Mouse (Mus musculus) heart, embryonic 10.5 days (tissue): ENCODE data around the gene Ccdc186. TPM values are rescaled to one million over a fixed set of nuclear protein-coding genes. Genes with fewer than 3 reads are reported as not detected.

ENCODE experiments used
- DNase-seq: peaks from one replicate; pipeline ENCODE4 v3.0.0-alpha.2; 2017; ENCODE audit warnings: low spot score
- H3K27ac ChIP-seq: fragments of 300-500 bp; sonication (generic); 2 replicates; pipeline ENCODE4 v1.5.1; 2016; ENCODE audit warnings: mild to moderate bottlenecking
- H3K27me3 ChIP-seq: fragments of 300-500 bp; sonication (generic); 2 replicates; pipeline ENCODE4 v1.6.1; 2016; ENCODE audit warnings: mild to moderate bottlenecking; ENCODE audit not compliant: poor library complexity, insufficient read depth, severe bottlenecking
- H3K36me3 ChIP-seq: fragments of 300-500 bp; sonication (generic); 2 replicates; pipeline ENCODE4 v1.6.1; 2016; ENCODE audit warnings: mild to moderate bottlenecking, moderate library complexity
- H3K4me1 ChIP-seq: fragments of 300-500 bp; sonication (generic); 2 replicates; pipeline ENCODE4 v1.6.1; 2016; ENCODE audit warnings: mild to moderate bottlenecking
- H3K4me3 ChIP-seq: fragments of 300-500 bp; sonication (generic); 2 replicates; pipeline ENCODE4 v1.5.1; 2016; ENCODE audit warnings: mild to moderate bottlenecking, moderate library complexity
- H3K9me3 ChIP-seq: fragments of 300-500 bp; sonication (generic); 2 replicates; pipeline ENCODE4 v1.6.1; 2016; ENCODE audit warnings: mild to moderate bottlenecking, moderate library complexity
- WGBS: fragments of 180-500 bp; shearing (Covaris S2); methylation state at CpG from one replicate; pipeline ENCODE4 v1.1.7; 2016; 5-methylcytosine and 5-hydroxymethylcytosine counted together
- polyA plus RNA-seq: library from polyadenylated mRNA; unstranded; fragments of >200 nt; fragmentation: Nextera tagmentation; extraction: Ambion mirVana; gene quantifications from 2 replicates; pipeline ENCODE4 v1.2.1, GENCODE M21; 2016

Gene Ccdc186
- 14.7 and 15.2 TPM in 2 replicates for polyA plus RNA-seq

- Histone ChIP-seq H3K27ac (peak within 1 kb of the TSS; percentile 94), H3K36me3 (no peaks in the 10 kb centered on the region), H3K9me3 (no peaks in the 10 kb centered on the region), H3K4me1 (peaks cover 46% of the 10 kb centered on the region), H3K4me3 (peak within 1 kb of the TSS; percentile 92), H3K27me3 (peaks cover 23% of the 10 kb centered on the region)
- WGBS, result under 1% methylated on average over 79 of the region's 79 CpGs
- peak; percentile 98 for DNase-seq
Measured at GRCm38 (mm10) chr19:56821798-56822447, at the start of gene Ccdc186. Gene Ccdc186, minus strand, starts transcription at chr19:56822190.

DNA sequence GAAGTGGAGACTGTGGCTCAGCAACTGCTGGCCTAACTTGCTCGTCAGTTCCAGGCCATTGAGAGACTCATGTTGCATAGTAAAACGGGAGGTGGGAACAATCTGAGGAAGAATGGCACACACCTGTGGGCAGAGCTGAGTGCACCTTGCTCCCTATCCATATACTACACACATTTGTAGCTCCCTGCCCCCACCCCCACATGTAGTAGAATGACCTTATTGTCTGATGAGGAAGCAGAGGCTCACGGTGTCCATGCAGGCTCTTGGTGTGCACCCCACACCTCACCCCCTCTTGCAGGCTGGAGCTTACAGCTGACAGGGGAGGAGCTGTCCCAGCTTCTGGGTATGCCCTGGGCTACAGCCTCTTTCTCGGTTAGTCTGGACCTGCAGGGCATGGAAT, 45.7 kb upstream of the Ccdc186 start:
- H3K9me3 ChIP-seq, result no peaks in the 10 kb centered on the region
- H3K36me3 ChIP-seq, result no peaks in the 10 kb centered on the region
- H3K27me3 ChIP-seq, result peaks cover 36% of the 10 kb centered on the region
- peaks cover 12% of the 10 kb centered on the region for H3K4me1 ChIP-seq
- no peak overlapping the region for H3K4me3 ChIP-seq
- WGBS, result 68% methylated on average over 4 of the region's 4 CpGs
- DNase-seq, result no peak
- H3K27ac ChIP-seq, result no peak overlapping the region

DNA sequence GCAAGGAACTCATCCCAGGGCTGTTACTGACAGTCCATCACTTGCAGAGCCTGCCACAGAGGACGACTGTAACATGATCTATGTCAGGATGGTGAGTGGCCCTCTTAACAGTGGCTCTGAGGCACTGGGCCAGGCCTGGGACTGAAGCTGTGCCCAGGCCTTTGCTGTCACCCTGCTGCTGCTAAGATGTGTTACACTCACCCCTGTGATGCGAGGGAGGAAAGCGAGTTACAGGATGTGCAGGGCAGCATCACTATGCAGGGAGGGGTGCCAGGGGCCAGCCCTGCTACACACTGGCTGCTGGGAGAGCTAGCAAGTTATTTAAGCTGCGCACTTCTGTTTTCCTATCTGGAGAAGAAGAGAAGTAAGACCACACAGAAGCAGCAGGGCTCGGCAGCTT, 34.5 kb upstream of the Ccdc186 start:
- no peaks in the 10 kb centered on the region for H3K9me3 ChIP-seq
- H3K27me3 ChIP-seq, result no peaks in the 10 kb centered on the region
- no peak overlapping the region for H3K4me3 ChIP-seq
- DNase-seq, result no peak
- H3K36me3 ChIP-seq, result no peaks in the 10 kb centered on the region
- peak overlapping the region; percentile 59 for H3K27ac ChIP-seq
- peaks cover 18% of the 10 kb centered on the region for H3K4me1 ChIP-seq
- WGBS, result 25% methylated on average over 5 of the region's 5 CpGs

GRCm38 (mm10) chr19:56852590-56852989, 30.6 kb upstream of the Ccdc186 start:
- no peak for DNase-seq
- Histone ChIP-seq H3K27me3 (no peaks in the 10 kb centered on the region), H3K4me3 (no peak overlapping the region), H3K4me1 (peaks cover 21% of the 10 kb centered on the region), H3K9me3 (no peaks in the 10 kb centered on the region), H3K36me3 (no peaks in the 10 kb centered on the region), H3K27ac (no peak overlapping the region)

- H3K4me1 ChIP-seq, result no peaks in the 10 kb centered on the region
- WGBS, result 88% methylated on average over 12 of the region's 12 CpGs
Measured at GRCm38 (mm10) chr19:56842974-56843373, 21.0 kb upstream of the Ccdc186 start.

DNA sequence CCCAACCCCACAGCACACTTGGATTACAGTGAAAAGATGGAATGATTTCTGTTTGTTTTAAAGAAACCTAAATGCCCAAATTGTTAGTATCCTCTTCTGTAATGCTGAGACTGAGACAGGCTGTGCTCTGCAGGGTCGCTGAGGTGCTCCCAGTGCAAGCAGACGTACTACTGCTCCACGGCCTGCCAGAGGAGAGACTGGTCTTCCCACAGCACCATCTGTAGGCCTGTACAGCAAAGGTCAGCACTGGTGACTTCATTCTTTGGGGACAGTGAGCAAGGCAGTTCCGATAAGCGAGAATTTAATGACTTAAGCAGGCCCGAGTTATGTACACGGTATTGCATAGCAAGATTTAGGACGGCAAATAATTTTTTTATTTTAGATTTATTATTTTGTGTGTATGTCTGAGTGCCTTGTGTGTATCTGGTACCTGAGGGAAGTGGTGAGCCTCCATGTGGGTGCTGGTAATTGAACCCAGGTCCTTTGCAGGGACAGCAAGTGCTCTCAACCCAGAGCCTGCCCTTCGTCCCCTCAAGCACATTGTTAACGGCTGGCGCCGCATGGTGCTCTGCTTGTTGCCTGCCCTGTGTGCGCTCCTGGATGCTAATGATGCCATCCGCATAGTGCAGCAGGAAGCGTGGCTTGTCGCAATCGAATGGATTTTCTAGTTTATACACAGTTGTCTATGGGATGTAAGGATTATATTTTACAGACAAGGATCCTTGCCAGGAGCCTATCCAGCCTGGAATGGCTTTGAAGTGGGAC, 17.1 kb upstream of the Ccdc186 start:
- DNase-seq, result no peak
- Histone ChIP-seq H3K27me3 (no peaks in the 10 kb centered on the region), H3K4me3 (no peak overlapping the region), H3K9me3 (no peaks in the 10 kb centered on the region), H3K27ac (no peak overlapping the region), H3K36me3 (no peaks in the 10 kb centered on the region), H3K4me1 (0 out of 2 replicates have a peak, but pooled peaks cover 3% of the 10 kb centered on the region)
- 78% methylated on average over 17 of the region's 17 CpGs for WGBS

More at GRCm38 (mm10) chr19:56842974-56843373, 21.0 kb upstream of the Ccdc186 start:
- H3K27me3 ChIP-seq, result no peaks in the 10 kb centered on the region
- no peaks in the 10 kb centered on the region for H3K9me3 ChIP-seq
- no peaks in the 10 kb centered on the region for H3K36me3 ChIP-seq
- no peak overlapping the region for H3K4me3 ChIP-seq
- no peak for DNase-seq
- H3K27ac ChIP-seq, result no peak overlapping the region

GRCm38 (mm10) chr19:56835340-56835739, 13.3 kb upstream of the Ccdc186 start:
- Histone ChIP-seq H3K9me3 (no peaks in the 10 kb centered on the region), H3K4me1 (0 out of 2 replicates have a peak, but pooled peaks cover 3% of the 10 kb centered on the region), H3K27ac (no peak overlapping the region), H3K36me3 (no peaks in the 10 kb centered on the region), H3K27me3 (no peaks in the 10 kb centered on the region), H3K4me3 (no peak overlapping the region)
- 83% methylated on average over 9 of the region's 9 CpGs for WGBS
- DNase-seq, result no peak

DNA sequence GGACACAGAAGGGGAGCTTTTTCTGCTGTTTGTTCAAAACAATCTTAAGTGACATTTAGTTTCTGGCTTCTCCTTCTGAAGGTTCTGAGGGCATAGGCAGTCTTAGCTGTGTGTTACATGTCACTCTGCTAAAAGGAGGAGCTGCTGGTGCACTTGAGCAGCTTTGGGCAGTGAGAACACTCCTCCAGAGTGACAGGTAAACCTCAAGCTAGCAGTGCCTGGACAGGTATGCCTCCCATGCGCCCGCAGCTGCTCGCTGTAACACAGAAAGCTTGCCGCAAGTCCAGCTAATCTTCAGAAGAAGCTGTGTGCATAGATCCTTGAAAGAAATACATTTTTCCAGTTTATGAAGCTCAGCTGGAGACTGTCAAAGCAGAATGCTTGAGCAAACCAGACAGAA, 8.2 kb upstream of the Ccdc186 start:
- Histone ChIP-seq H3K27ac (no peak overlapping the region), H3K4me1 (peaks cover 6% of the 10 kb centered on the region), H3K27me3 (peaks cover 22% of the 10 kb centered on the region), H3K36me3 (no peaks in the 10 kb centered on the region), H3K4me3 (no peak overlapping the region), H3K9me3 (no peaks in the 10 kb centered on the region)
- WGBS, result 92% methylated on average over 4 of the region's 4 CpGs
- no peak for DNase-seq

GRCm38 (mm10) chr19:56829267-56829666, 7.3 kb upstream of the Ccdc186 start:
- no peak overlapping the region for H3K27ac ChIP-seq
- H3K4me3 ChIP-seq, result no peak overlapping the region
- WGBS, result 86% methylated on average over 9 of the region's 9 CpGs
- no peak for DNase-seq
- no peaks in the 10 kb centered on the region for H3K36me3 ChIP-seq
- H3K4me1 ChIP-seq, result peaks cover 6% of the 10 kb centered on the region
- peaks cover 31% of the 10 kb centered on the region for H3K27me3 ChIP-seq
- H3K9me3 ChIP-seq, result no peaks in the 10 kb centered on the region

DNA sequence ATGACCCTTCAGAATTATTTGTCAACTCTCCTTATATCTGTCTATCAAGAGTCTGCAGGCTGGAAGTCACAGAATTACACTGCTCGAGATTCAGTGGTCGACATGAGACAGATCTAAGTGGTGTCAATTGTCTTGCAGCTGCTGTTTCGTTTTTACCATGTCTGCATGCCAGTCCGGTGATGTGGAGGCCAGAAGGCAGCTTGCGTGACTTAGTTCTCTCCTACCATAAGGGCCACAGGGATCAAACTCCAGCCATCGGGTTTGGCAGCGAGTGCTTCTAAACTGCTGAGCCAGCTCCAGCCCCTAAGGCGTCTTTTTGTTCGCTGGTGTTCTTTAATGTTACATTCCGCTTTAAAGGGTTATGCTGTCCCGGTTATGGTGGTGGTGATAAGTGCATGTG, 6.3 kb upstream of the Ccdc186 start:
- H3K4me3 ChIP-seq, result no peak overlapping the region
- H3K4me1 ChIP-seq, result peaks cover 6% of the 10 kb centered on the region
- no peaks in the 10 kb centered on the region for H3K9me3 ChIP-seq
- WGBS, result 76% methylated on average over 11 of the region's 11 CpGs
- H3K27ac ChIP-seq, result no peak overlapping the region
- no peaks in the 10 kb centered on the region for H3K36me3 ChIP-seq
- peaks cover 31% of the 10 kb centered on the region for H3K27me3 ChIP-seq
- DNase-seq, result no peak

DNA sequence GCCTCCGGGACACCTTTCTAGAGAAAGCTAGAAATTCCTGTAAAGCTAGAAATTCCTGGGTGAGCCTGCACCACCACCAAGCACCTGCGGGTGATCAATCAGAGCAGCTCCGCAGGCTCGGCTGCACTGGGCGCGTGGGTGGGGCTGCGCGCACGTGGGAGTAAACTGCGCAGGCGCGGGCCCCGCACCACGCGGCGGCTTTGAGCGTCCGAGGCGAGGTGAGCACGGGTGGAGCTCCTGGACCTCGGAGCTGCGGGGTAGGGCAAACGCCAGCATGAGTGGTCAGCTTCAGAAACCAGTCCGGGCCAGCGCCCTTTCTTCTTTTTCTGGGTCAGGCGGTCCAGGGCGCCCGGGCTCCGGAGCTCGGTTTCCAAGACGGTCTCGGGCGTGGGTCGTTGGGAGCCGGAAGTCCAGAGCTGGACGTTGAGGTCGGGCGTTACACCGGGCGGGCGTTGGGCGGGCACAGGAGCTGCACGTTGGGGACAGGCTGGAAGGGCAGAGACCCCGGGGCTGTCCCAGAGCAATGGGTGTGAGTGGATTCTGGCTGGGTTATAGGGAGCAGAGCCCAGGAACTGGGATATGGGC, 4.1 kb upstream of the Ccdc186 start, which contains the start of gene Tdrd1:
Tdrd1 (plus strand) TSS at position 163 of the 585 bp plus-strand sequence.
- Histone ChIP-seq H3K9me3 (no peaks in the 10 kb centered on the region), H3K4me3 (peak within 1 kb of the TSS; percentile 45), H3K27ac (peak within 1 kb of the TSS; percentile 66), H3K36me3 (no peaks in the 10 kb centered on the region), H3K27me3 (peaks cover 31% of the 10 kb centered on the region), H3K4me1 (peaks cover 13% of the 10 kb centered on the region)
- WGBS, result 42% methylated on average over 44 of the region's 44 CpGs
- DNase-seq, result no peak

DNA sequence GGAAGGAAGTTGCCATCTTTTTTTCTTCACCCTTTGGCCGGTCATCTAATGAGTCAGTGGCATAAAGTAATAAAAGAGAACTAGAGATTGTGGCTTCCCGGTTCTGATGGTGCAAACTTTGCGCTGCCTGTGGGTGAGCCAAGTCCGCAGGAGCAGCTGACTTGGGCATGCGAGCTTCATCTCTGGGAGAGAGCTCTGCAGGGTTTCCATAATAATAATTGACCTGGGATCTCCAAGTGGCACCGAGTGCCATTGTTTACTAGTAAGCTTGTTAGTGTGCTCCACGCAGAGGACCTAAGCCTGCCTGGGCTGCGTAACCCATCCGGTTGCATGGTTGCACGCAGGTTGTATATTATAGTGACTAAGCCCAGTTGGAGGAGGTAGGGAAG, 452 bp upstream of the Ccdc186 start:
- H3K27ac ChIP-seq, result peak overlapping the region; percentile 94
- peaks cover 41% of the 10 kb centered on the region for H3K4me1 ChIP-seq
- no peaks in the 10 kb centered on the region for H3K9me3 ChIP-seq
- 24% methylated on average over 10 of the region's 10 CpGs for WGBS
- H3K27me3 ChIP-seq, result peaks cover 28% of the 10 kb centered on the region
- peak overlapping the region; percentile 92 for H3K4me3 ChIP-seq
- H3K36me3 ChIP-seq, result no peaks in the 10 kb centered on the region
- no peak for DNase-seq
